Mouse (Mus musculus): ENCODE results near the gene Btbd2. TPM values are rescaled to one million over a fixed set of nuclear protein-coding genes. Genes with fewer than 3 reads are reported as not detected.
"Not testable (repeated sequence)": the region's sequence is repeated elsewhere in the genome, so short reads cannot be mapped to it uniquely, and the experiment has no call there.

Btbd2 gene
- polyA plus RNA-seq, 2 experiments = 8.2 to 8.6 TPM

DNA sequence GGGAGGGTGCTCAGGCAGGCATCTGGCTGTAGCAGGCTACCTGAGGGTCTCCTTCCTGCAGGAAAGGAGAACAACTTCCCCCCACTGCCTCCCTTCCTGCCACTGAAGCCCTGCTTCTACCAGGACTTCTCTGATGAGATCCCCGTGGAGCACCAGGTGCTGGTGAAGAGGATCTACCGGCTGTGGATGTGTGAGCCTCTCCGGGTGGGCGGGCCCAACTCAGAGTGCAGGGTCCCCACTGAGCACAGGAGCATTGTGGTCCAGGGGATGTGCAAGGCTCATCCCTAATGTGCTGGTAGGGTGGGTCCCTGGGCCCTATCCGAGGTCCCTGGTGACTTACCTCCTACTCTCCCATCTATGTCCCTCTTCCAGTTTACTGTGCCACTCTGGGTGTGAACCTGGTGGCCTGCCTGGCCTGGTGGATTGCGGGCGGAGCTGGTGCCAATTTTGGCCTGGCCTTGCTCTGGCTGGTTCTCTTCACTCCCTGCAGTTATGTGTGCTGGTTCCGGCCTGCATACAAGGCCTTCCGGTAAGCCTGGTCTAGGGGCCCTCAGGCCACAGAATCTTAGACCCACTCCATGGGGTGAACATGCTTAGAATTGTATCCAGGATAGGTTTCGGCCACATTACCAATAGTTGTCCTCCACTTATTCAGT is 47.5 kb downstream of the Btbd2 start:
- DNase-seq (ENCODE audit: low read depth in 3 of 3, low spot score in 3 of 3) = no peak
- TF ChIP-seq CTCF (IDR thresholded peaks at IDR 0.05; ENCODE audit: low read depth) = no peak
- Histone ChIP-seq H3K36me3 (replicated peaks; ENCODE audit: control insufficient read depth, insufficient read depth, low read depth) (peaks cover 46% of the 10 kb centered on the region), H3K27me3 (ENCODE audit: control insufficient read depth, insufficient read depth, low read length) (no peaks in the 10 kb centered on the region), H3K4me3 (ENCODE audit: insufficient read depth in 1 of 2, low read depth in 2 of 2, low read length in 2 of 2) (no peak overlapping the region), H3K9ac (replicated peaks) (no peak overlapping the region), H3K4me1 (replicated peaks; ENCODE audit: control insufficient read depth in 2 of 2, insufficient read depth in 2 of 2, low read length in 1 of 2) (peaks cover 10% of the 10 kb centered on the region in 2 experiments), H3K9me3 (ENCODE audit: control insufficient read depth, low read length) (no peaks in the 10 kb centered on the region), H3K4me2 (ENCODE audit: low read depth) (no peak overlapping the region), H3K27ac (no peak overlapping the region)
- 80% methylated on average over 10 of the region's 10 CpGs for WGBS (ENCODE audit: insufficient replicate concordance)
- ATAC-seq (ENCODE audit: insufficient read depth) = no peak

DNA sequence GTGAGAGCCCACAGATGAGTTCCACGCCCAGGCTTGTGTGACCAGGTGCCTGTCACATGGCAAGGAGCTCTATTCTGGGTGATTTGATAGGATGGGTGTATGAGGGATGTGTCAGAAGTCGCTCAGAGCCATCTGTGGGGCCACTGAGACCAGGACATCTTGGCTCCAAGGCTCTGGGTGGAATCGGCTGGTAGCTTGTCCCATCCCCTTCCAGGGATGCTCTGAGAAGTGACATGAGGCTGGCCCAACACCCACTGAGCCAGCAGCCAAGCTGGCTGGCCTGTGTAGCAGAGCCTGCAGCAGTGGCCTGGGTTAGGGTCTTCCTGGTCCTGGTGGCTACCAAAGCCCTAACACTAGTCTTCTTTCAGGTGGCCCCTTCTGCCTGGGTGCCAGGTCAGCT is 48.4 kb downstream of the Btbd2 start:
- 72% methylated on average over 3 of the region's 3 CpGs for WGBS (ENCODE audit: insufficient replicate concordance)
- H3K27me3 ChIP-seq (ENCODE audit: control insufficient read depth, insufficient read depth, low read length) = no peaks in the 10 kb centered on the region
- peaks cover 46% of the 10 kb centered on the region for H3K36me3 ChIP-seq (replicated peaks; ENCODE audit: control insufficient read depth, insufficient read depth, low read depth)
- DNase-seq (ENCODE audit: low read depth in 3 of 3, low spot score in 3 of 3) = no peak
- no peaks in the 10 kb centered on the region for H3K9me3 ChIP-seq (ENCODE audit: control insufficient read depth, low read length)
- peaks cover 18 to 20% of the 10 kb centered on the region in 2 experiments for H3K4me1 ChIP-seq (replicated peaks; ENCODE audit: control insufficient read depth in 2 of 2, insufficient read depth in 2 of 2, low read length in 1 of 2)
- no peak for ATAC-seq (ENCODE audit: insufficient read depth)
- no peak overlapping the region for H3K4me3 ChIP-seq (ENCODE audit: insufficient read depth in 1 of 2, low read depth in 2 of 2, low read length in 2 of 2)
- TF ChIP-seq EP300 (IDR thresholded peaks at IDR 0.05; ENCODE audit: low read depth) (no peak), CTCF (IDR thresholded peaks at IDR 0.05; ENCODE audit: low read depth) (no peak)
- H3K9ac ChIP-seq (replicated peaks) = no peak overlapping the region
- H3K27ac ChIP-seq = no peak overlapping the region
- H3K4me2 ChIP-seq (ENCODE audit: low read depth) = no peak overlapping the region

DNA sequence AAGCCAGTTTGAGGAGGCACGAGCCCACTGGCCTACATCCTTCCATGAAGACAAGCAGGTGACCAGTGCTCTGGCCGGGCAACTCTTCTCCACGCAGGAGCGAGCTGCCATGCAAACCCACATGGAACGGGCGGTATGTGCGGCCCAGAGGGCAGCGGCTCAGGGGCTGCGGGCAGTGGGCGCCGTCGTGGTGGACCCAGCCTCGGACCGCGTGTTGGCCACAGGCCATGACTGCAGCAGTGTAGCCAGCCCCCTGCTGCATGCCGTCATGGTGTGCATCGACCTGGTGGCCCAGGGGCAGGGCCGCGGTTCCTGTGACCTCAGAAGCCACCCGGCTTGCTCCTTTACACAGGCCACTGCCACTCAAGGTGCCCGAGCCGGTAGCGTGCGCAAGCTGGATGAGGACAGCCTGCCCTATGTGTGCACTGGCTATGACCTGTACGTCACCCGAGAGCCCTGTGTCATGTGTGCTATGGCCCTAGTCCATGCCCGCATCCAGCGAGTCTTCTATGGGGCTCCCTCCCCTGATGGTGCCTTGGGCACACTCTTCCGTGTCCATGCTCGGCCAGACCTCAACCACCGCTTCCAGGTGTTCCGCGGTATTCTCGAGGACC is 50.0 kb downstream of the Btbd2 start:
- peaks cover 39% of the 10 kb centered on the region for H3K36me3 ChIP-seq (replicated peaks; ENCODE audit: control insufficient read depth, insufficient read depth, low read depth)

DNA sequence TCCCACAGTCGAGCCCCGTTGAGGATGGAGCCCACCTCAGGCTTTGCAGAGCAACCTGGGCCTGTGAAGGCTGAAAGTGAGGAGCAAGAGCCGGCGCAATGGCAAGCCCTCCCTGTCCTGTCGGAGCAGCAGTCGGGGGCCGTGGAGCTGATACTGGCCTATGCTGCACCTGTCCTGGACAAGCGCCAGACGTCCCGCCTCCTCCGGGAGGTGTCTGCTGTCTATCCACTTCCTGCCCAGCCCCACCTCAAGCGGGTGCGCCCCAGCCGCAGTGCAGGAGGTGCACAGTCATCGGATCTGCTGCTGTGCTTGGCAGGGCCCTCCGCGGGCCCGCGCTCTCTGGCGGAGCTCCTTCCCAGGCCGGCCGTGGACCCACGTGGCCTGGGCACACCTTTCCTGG is 50.6 kb downstream of the Btbd2 start:
- H3K4me3 ChIP-seq (ENCODE audit: insufficient read depth in 1 of 2, low read depth in 2 of 2, low read length in 2 of 2) = no peak overlapping the region
- H3K36me3 ChIP-seq (replicated peaks; ENCODE audit: control insufficient read depth, insufficient read depth, low read depth) = peaks cover 39% of the 10 kb centered on the region
- H3K4me2 ChIP-seq (ENCODE audit: low read depth) = no peak overlapping the region
- H3K27me3 ChIP-seq (ENCODE audit: control insufficient read depth, insufficient read depth, low read length) = no peaks in the 10 kb centered on the region
- no peak overlapping the region for H3K27ac ChIP-seq
- ATAC-seq (ENCODE audit: insufficient read depth) (no peak), DNase-seq (ENCODE audit: low read depth in 3 of 3, low spot score in 3 of 3) (no peak)
- no peak overlapping the region for H3K9ac ChIP-seq (replicated peaks)
- TF ChIP-seq CTCF (IDR thresholded peaks at IDR 0.05; ENCODE audit: low read depth) = no peak
- no peak for TF ChIP-seq EP300 (IDR thresholded peaks at IDR 0.05; ENCODE audit: low read depth)
- no peaks in the 10 kb centered on the region for H3K9me3 ChIP-seq (ENCODE audit: control insufficient read depth, low read length)
- peaks cover 31 to 34% of the 10 kb centered on the region in 2 experiments for H3K4me1 ChIP-seq (replicated peaks; ENCODE audit: control insufficient read depth in 2 of 2, insufficient read depth in 2 of 2, low read length in 1 of 2)
- WGBS (ENCODE audit: insufficient replicate concordance) = 74% methylated on average over 23 of the region's 23 CpGs

More for the DNA sequence above, 50.0 kb downstream of the Btbd2 start:
- no peaks in the 10 kb centered on the region for H3K9me3 ChIP-seq (ENCODE audit: control insufficient read depth, low read length)
- H3K9ac ChIP-seq (replicated peaks) = no peak overlapping the region
- TF ChIP-seq CTCF (IDR thresholded peaks at IDR 0.05; ENCODE audit: low read depth) (no peak), EP300 (IDR thresholded peaks at IDR 0.05; ENCODE audit: low read depth) (no peak)
- no peak overlapping the region for H3K4me3 ChIP-seq (ENCODE audit: insufficient read depth in 1 of 2, low read depth in 2 of 2, low read length in 2 of 2)
- H3K27me3 ChIP-seq (ENCODE audit: control insufficient read depth, insufficient read depth, low read length) = no peaks in the 10 kb centered on the region
- no peak for ATAC-seq (ENCODE audit: insufficient read depth)
- H3K4me1 ChIP-seq (replicated peaks; ENCODE audit: control insufficient read depth in 2 of 2, insufficient read depth in 2 of 2, low read length in 1 of 2) = peaks cover 25 to 29% of the 10 kb centered on the region in 2 experiments
- no peak for DNase-seq (ENCODE audit: low read depth in 3 of 3, low spot score in 3 of 3)
- H3K4me2 ChIP-seq (ENCODE audit: low read depth) = no peak overlapping the region
- no peak overlapping the region for H3K27ac ChIP-seq
- 92% methylated on average over 34 of the region's 34 CpGs for WGBS (ENCODE audit: insufficient replicate concordance)

DNA sequence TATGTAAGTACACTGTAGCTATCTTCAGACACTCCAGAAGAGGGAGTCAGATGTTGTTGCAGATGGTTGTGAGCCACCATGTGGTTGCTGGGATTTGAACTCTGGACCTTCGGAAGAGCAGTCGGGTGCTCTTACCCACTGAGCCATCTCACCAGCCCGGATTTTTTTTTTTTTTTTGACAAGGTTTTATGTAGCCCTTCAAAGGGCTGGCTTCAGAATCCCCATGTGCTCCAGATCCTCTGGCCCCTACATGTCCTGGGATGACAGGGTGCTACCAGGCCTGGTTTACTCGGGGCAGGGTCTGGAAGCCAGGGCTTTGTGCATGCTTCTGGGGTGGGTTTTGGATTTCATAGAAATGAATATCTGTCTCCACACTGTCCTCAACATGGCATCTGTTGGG is 51.1 kb downstream of the Btbd2 start, which contains the start of gene Gm49322:
Gene Gm49322, plus strand, starts transcription at position 301 of the 400 bp plus-strand sequence.
- Histone ChIP-seq H3K27ac (peak within 1 kb of the TSS; percentile 97), H3K4me2 (ENCODE audit: low read depth) (peak within 1 kb of the TSS; percentile 100), H3K9ac (replicated peaks) (peak within 1 kb of the TSS; percentile 81; the same call in 1 of the 2 replicates), H3K4me3 (ENCODE audit: insufficient read depth in 1 of 2, low read depth in 2 of 2, low read length in 2 of 2) (peak within 1 kb of the TSS in 1 of 2 experiments; percentile 63; a peak in 1 of 4 replicates), H3K36me3 (replicated peaks; ENCODE audit: control insufficient read depth, insufficient read depth, low read depth) (peaks cover 39% of the 10 kb centered on the region), H3K4me1 (replicated peaks; ENCODE audit: control insufficient read depth in 2 of 2, insufficient read depth in 2 of 2, low read length in 1 of 2) (peaks cover 33 to 37% of the 10 kb centered on the region in 2 experiments)
- 90% methylated on average over 4 of the region's 4 CpGs for WGBS (ENCODE audit: insufficient replicate concordance)
- DNase-seq (ENCODE audit: low read depth in 3 of 3, low spot score in 3 of 3); H3K9me3 ChIP-seq (ENCODE audit: control insufficient read depth, low read length); ATAC-seq (ENCODE audit: insufficient read depth); H3K27me3 ChIP-seq (ENCODE audit: control insufficient read depth, insufficient read depth, low read length): not testable (repeated sequence)

Measured in liver, embryonic 14.5 days (tissue).